Mouse (Mus musculus): ENCODE data around the gene Bmx.

Bmx gene

DNA sequence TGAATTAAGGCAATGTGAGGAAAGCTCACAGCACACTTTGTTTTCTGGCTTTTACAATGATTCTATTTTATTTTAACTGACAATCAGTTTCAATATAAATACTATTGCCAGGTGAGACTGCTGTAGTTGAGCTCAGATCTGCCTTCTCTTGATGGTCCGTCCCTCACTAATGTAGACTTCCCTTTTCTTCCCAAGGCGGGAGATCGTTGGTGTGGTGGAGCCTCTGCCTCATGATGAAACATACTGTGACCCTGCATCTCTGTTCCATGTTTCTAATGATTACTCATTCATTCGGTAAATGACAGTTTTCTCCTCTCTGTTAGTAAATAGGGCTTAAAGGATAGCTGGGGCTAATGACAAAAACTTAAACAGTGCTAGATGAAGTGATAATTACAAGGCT lies 84.1 kb downstream of the Bmx start:
- DNase-seq: no peak

DNA sequence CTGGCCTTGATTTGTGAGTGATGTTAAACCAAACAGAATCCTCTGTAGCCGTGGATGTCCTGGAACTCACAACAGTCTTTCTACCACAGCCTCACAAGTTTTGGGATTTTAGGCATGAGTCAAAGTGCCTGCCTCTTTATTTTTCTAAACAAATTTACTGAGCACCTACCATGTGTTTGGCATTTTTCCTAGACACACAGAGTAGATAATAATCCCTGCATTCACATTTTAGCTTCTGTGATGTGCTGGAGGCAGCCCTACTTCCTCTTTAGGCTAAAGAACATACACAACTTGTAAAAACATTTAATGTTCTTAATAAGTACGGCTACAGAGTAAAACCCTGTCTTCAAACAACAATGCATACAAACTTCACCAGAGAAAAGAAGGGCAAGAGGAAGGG lies 87.0 kb downstream of the Bmx start:
- DNase-seq: no peak

DNA sequence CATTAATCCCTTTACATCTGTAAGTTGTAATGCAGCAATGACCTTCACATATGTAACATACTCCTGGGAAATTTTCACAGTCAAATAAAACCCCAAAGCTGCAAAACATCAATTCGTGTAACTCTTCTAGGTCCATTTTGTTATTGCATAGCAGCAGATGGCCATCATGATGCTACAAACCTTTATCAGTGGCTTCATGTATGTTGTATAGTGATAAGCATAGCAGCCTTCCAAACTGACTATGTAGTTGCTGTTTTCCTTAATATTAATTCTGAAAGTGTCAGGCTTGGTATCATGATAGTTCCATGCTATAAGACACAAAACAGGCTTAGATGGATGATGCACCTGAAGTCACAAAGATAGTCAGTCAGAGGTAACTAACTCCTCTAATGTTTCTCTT lies 93.3 kb downstream of the Bmx start:
- DNase-seq: no peak

DNA sequence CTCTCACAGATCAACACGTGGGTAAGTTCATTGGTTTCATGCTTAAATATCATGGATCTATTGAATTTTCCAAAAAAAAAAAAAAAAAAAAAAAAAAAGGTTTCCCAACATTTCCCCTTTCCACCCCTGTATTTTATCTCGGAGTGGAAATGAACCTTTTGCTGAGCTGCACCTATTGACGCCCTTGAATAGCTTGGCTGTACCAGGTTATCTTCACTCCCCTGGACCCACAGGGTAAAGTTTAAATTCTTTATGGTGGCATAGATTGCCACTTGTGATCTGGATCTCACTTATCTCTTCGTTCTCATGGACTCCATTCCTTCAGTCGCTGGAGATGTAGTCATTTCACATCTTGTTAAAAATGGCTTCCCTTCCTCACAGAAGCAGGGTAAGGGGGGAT lies 103.4 kb downstream of the Bmx start:
- DNase-seq: no peak

DNA sequence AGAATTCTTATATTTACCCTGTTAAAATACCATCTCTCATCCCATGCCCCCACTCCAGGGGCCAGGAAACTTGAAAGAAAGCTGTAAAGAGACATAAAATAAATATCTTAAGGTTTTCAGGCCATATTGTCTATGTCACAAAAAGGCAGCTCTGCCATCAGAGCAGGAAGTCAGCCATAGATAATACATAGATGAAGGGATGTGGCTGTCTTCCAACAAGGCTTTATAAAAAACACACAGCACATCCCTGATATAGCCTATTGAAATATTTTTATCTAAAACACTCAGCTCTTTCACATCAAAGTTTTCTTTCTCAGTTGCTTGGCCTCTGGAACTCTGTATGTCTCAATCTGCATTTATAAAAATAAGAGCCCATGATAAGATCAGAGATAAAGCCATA lies 104.4 kb downstream of the Bmx start:
- DNase-seq: no peak

DNA sequence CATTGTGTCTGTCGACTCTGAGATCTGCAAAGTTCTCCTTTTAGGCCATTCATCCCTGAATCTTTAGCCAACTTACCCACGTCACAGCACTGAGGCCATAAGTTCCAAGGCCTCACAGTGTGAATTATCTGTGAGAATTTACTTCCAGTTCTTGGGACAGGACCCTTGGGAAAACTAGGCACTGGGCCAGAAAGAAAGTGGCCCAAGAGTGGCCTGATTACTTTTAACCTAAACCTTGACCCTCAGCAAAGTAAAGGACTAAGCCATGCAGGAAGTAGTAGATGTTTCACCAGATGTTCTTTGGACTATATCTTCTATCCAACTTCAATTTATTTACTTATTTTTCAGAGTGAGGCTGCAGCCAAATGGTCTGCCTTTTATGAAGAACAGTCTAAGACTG lies 105.3 kb downstream of the Bmx start:
- DNase-seq: no peak

DNA sequence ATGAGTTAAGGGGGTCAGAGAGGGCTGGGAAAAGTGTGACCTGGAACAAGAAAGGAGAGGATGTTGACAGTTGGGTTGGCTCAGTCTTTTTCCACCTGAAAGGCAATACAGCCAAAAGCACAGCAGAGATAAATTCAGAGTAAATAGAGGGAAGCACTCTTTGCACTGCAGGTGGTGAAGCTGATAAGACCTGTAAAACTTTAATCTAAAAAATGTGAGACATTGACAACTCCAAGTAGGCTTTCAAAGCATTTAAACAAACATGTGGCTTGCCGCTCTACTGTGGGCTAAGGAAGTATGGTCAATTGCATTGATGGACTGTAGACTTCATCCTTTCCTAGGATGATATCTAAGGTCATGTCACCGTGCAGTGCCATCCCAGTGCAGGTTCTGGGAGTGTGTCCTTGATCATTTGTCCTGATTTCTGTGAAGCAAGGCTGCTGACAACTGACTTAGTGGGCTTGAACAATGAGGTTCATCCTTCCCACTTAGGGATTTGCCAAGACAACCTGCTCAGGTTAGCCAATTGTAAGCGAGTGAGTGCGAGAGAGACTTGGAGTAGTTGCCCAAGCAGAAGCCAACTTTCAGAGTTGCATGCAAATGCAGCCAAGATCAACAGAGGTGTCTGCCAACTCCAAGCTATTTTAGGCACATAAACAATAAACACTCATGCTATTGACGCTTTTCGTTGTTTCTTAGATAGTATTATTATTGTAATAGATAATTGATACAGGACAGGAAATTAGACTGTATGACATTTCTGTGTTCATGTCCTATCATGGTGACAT lies 112.3 kb downstream of the Bmx start:
- DNase-seq: no peak
